Mouse (Mus musculus) liver, embryonic 14.5 days (tissue): ENCODE results near the gene Itm2b. TPM values are rescaled to one million over a fixed set of nuclear protein-coding genes. Genes with fewer than 3 reads are reported as not detected.

ENCODE experiments used
- ATAC-seq: fragments of 200-750 bp; cut with Nextera tagmentation; 2 replicates; pipeline ENCODE4 v1.8.0; 2017; ENCODE audit warnings: moderate number of reproducible peaks, mild to moderate bottlenecking, moderate library complexity; ENCODE audit not compliant: insufficient read depth
- DNase-seq, 3 experiments: peaks; one replicate each; pipeline ENCODE4 v3.0.0-alpha.2; 2012 to 2013; ENCODE audit warnings: low read depth in 3 of 3, low spot score in 3 of 3
- H3K27ac ChIP-seq: fragments of 300-500 bp; sonication (generic); 2 replicates; pipeline ENCODE4 v1.5.1; 2014; ENCODE audit warnings: moderate library complexity, mild to moderate bottlenecking, control low read depth, inconsistent platforms
- H3K27me3 ChIP-seq: fragments of 300-500 bp; sonication (generic); 2 replicates; pipeline ENCODE4 v1.6.1; 2014; ENCODE audit warnings: mild to moderate bottlenecking, low read length, moderate library complexity; ENCODE audit not compliant: control insufficient read depth, insufficient read depth
- H3K36me3 ChIP-seq: fragments of 300-500 bp; sonication (generic); replicated peaks from 2 replicates; pipeline ENCODE4 v1.6.1; 2014; ENCODE audit warnings: low read depth; ENCODE audit not compliant: control insufficient read depth, insufficient read depth
- H3K4me1 ChIP-seq, 2 experiments: fragments of 200-500 bp in 1 of 2; fragments of 300-500 bp in 1 of 2; sonication (generic) in 1 of 2; replicated peaks; 2 replicates each; pipeline ENCODE4 v1.6.1; 2012 to 2014; ENCODE audit warnings: antibody characterized with exemption in 1 of 2, inconsistent platforms in 1 of 2, low read length in 1 of 2; ENCODE audit not compliant: control insufficient read depth in 2 of 2, insufficient read depth in 2 of 2
- H3K4me2 ChIP-seq: fragments of 300-500 bp; sonication (generic); 2 replicates; pipeline ENCODE4 v1.6.1; 2014; ENCODE audit warnings: low read depth, mild to moderate bottlenecking, control low read depth, moderate library complexity
- H3K4me3 ChIP-seq, 2 experiments: fragments of 200-500 bp in 1 of 2; fragments of 300-500 bp in 1 of 2; sonication (generic) in 1 of 2; 2 replicates each; pipeline ENCODE4 v1.5.1; 2012 to 2014; ENCODE audit warnings: low read depth in 2 of 2, low read length in 2 of 2, mild to moderate bottlenecking in 2 of 2, control low read depth in 1 of 2, inconsistent platforms in 1 of 2, moderate library complexity in 1 of 2; ENCODE audit not compliant: insufficient read depth in 1 of 2
- H3K9ac ChIP-seq: fragments of 300-500 bp; sonication (generic); replicated peaks from 2 replicates; pipeline ENCODE4 v1.6.1; 2014; ENCODE audit warnings: mild to moderate bottlenecking, control low read depth, moderate library complexity
- H3K9me3 ChIP-seq: fragments of 300-500 bp; sonication (generic); 2 replicates; pipeline ENCODE4 v1.6.1; 2016; ENCODE audit warnings: low read length, mixed read lengths; ENCODE audit not compliant: control insufficient read depth
- CTCF ChIP-seq: IDR thresholded peaks from 2 replicates; pipeline ENCODE4 v1.5.1; 2016; ENCODE audit warnings: antibody characterized with exemption, low read depth, control low read depth
- EP300 ChIP-seq: IDR thresholded peaks from 2 replicates; pipeline ENCODE4 v1.6.1; 2016; ENCODE audit warnings: antibody characterized with exemption, low read depth
- WGBS: fragments of 180-500 bp; shearing (Covaris S2); extraction: QIAGEN DNeasy Blood & Tissue Kit; methylation state at CpG from one replicate; pipeline ENCODE4 v1.1.7; 2014; ENCODE audit not compliant: insufficient replicate concordance; 5-methylcytosine and 5-hydroxymethylcytosine counted together
- polyA plus RNA-seq, 2 experiments: library from polyadenylated mRNA; depleted of rRNA in 1 of 2; stranded (reverse) in 1 of 2; unstranded in 1 of 2; fragments of >200 nt; fragmentation: Nextera tagmentation in 1 of 2; extraction: Ambion mirVana in 1 of 2; gene quantifications; 2 replicates each; pipeline versions ENCODE4 v1.2.1 to v1.2.3; 2012 to 2014

Itm2b gene
- polyA plus RNA-seq, 2 experiments: 206 to 396 TPM

- Histone ChIP-seq H3K4me3 (no peak overlapping the region), H3K4me1 (peaks cover 6 to 11% of the 10 kb centered on the region in 2 experiments; a peak in 3 of 4 replicates), H3K4me2 (no peak overlapping the region), H3K27ac (no peak overlapping the region), H3K9me3 (no peaks in the 10 kb centered on the region), H3K27me3 (no peaks in the 10 kb centered on the region), H3K36me3 (peaks cover 4% of the 10 kb centered on the region), H3K9ac (no peak overlapping the region)
- DNase-seq: no peak
- ATAC-seq: no peak
- TF ChIP-seq CTCF (no peak), EP300 (no peak)
- WGBS: 83% methylated on average over 5 of the region's 5 CpGs
Measured at GRCm38 (mm10) chr14:73312909-73313308, 72.2 kb downstream of the Itm2b start.

Other genes starting within 250 kb of the Itm2b start
- 1.8 and 2.3 TPM in 2 replicates for gene Lpar6, start 147.4 kb downstream of the Itm2b start, polyA plus RNA-seq (2012; rRNA removed)
- gene Lpar6, start 147.4 kb downstream of the Itm2b start, polyA plus RNA-seq (2014; fragmentation: Nextera tagmentation; extraction: Ambion mirVana): 3.2 and 4.1 TPM in 2 replicates
- 11.6 and 15.4 TPM in 2 replicates for gene Rb1, start 59.5 kb downstream of the Itm2b start, polyA plus RNA-seq (2012; rRNA removed)
- gene Rb1, start 59.5 kb downstream of the Itm2b start, polyA plus RNA-seq (2014; fragmentation: Nextera tagmentation; extraction: Ambion mirVana): 22.1 and 30.2 TPM in 2 replicates
- gene Med4, start 124.7 kb upstream of the Itm2b start, polyA plus RNA-seq (2012; rRNA removed): 13.3 and 18.2 TPM in 2 replicates
- 25.7 and 28.6 TPM in 2 replicates for gene Med4, start 124.7 kb upstream of the Itm2b start, polyA plus RNA-seq (2014; fragmentation: Nextera tagmentation; extraction: Ambion mirVana)
- 13.0 and 22.0 TPM in 2 replicates for gene Sucla2, start 140.0 kb upstream of the Itm2b start, polyA plus RNA-seq (2012; rRNA removed)
- gene Sucla2, start 140.0 kb upstream of the Itm2b start, polyA plus RNA-seq (2014; fragmentation: Nextera tagmentation; extraction: Ambion mirVana): 54.5 and 57.6 TPM in 2 replicates
- gene Nudt15, start 163.0 kb upstream of the Itm2b start, polyA plus RNA-seq (2012; rRNA removed): 1.1 and 1.4 TPM in 2 replicates
- gene Nudt15, start 163.0 kb upstream of the Itm2b start, polyA plus RNA-seq (2014; fragmentation: Nextera tagmentation; extraction: Ambion mirVana): 2.9 and 3.4 TPM in 2 replicates